Mouse (Mus musculus): ENCODE results near the gene Rab13.
A peak's percentile ranks its signal among the peaks of the same experiment; 100 is the strongest.
"Not testable (repeated sequence)": the region's sequence is repeated elsewhere in the genome, so short reads cannot be mapped to it uniquely, and the experiment has no call there.

The Rab13 gene

DNA sequence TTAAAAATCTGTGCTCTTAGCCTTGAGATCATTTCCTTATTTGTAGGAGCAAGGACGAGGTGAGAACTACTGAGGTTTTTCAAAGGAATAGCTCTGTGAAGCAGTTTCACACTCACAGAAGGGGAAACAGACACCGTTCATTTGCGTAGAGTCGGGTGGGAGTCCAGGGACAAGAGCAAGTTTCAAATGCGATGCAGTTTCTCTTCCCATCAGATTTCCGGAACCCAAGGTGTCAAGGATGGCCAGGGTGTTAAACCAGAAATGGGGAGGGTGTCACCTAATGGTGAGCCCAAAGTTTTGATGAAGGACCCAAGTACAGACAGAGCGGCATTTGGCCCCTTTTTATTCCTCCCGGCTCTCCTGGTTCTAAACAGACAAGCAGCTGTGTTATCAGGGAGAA is 17.6 kb downstream of the Rab13 start:
- no peak for DNase-seq (ENCODE audit: low spot score)

DNA sequence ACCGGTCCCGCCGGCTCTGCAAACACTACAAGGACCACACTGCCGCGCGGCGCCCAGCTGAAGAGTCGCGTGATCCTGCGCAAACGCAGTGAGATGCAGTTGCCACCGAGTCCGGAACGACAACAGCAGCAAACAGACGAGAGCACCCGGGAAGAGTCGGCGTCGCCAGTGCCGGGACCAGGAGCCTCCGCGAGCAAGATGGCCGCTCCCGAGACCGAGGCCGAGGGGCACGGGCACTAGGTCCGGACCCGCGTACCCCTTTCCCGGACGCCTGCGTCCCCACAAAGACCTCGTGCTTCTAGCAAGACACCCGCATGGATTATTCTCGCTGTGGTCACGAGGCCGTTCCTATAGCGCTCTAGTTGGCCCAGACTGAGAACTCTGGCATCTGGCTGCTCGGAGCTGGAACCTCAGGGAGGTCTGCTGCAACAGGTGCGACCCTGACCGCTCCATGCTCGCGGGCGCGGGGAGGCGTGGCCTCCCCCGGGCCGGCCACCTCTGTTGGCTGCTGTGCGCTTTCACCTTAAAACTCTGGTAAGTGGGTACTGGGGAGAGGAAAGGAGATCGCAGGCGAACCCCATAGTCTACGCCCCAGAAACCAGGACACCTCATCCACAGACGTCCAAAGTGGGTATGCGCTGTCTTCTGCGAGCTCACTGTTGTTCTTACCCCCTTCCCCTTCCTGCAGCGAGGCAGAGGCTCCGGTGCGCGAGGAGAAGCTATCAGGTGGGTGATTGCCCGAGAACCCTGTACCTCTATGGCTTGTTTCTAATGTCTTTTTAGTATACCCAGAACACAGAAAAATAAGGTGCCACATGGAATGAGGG is 18.2 kb downstream of the Rab13 start, which contains the start of gene Jtb:
Gene Jtb, plus strand, starts transcription at position 91 of the 827 bp plus-strand sequence.
- DNase-seq (ENCODE audit: low spot score): peak; percentile 93

DNA sequence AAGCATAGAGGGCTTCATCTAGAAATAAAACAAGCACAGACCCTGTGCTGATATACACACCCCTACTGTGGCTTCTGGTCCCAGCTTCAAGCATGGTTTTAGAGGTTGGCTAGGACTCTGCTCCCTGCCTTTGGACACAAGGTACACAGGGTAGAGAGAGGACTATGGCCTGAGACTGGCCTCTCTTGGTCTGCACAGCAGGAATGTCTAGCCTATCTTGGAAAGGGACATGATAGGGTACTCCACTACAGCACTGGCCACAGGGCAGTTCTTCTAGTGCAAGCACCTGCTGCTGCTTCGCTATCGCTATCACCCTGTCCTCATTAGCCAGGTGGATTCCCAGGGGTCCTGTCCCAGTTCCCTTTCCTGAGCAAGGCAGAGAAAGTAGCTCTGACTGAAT is 27.8 kb downstream of the Rab13 start:
- DNase-seq (ENCODE audit: low spot score): no peak

DNA sequence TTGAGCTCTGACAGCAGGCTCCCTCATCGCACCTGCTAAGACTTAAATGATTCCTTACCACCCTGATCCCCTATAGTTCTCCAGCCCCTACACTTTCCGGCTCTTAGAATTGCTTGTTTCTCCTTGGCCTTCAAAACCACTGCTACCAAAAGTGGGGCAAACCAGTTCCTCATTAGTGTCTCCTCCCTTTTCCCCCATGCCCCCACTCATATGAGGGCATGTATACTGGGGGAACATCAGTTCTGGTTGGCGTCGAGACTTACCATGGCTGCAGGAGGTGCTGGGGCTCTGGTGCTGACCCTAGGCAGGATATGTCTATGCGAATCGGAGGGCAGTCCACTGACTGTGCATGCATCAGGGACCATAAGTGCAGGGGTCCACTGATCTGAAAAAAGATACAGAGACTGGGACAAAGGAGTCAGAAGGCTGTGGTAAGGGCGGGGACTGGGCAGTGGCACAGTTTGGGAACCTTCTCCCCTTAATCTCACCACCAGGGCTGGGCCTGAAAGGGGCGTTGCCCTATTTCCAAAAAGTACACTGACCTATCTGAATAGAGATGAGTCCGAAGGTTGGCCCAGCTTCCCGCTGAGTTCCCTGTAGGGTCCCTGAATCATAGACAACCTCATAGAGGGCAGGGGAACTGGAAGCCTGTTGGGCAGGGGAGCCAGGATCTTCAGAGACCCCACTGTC is 28.3 kb downstream of the Rab13 start:
- no peak for DNase-seq (ENCODE audit: low spot score)

DNA sequence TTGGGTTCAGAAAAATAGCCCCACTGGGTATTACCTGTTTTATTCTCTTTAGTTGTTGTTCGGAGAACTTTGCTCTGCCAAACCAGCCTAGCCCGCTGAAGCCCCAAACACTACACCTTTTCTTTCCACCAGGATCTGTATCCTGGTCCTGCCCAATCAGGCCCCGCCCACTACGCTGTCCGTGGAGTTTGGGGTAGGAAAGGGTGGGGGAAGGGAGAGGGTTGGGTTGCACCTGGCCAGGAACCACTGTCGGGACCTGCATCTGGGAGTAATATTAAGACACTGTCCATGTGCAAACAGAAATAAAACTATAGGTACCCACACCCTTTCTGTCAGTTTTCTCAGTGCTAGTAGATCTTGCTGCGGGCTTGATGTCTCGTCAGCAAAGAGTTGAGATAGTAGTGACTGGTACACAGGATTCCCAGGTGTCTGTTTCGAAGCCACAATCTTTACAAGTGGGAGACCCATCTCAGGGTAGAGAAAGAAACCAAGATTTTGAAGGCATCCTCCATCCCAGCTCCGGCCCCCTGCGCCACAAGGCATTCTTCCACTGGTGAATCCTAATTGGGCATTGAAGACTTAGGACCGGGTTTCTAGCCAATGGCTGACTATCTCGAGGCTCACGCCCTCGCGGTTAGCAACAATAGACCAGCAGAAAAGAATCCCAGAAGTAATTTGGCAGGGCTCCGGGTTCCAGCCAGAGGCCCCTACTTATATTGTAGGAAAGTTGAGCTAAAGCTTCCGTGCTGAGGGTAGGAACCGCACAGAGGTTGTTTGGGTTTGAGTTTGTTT is 29.7 kb downstream of the Rab13 start, which contains the start of gene Creb3l4:
Gene Creb3l4, minus strand, starts transcription at position 529 of the 792 bp plus-strand sequence.
- DNase-seq (ENCODE audit: low spot score): peak; percentile 80

DNA sequence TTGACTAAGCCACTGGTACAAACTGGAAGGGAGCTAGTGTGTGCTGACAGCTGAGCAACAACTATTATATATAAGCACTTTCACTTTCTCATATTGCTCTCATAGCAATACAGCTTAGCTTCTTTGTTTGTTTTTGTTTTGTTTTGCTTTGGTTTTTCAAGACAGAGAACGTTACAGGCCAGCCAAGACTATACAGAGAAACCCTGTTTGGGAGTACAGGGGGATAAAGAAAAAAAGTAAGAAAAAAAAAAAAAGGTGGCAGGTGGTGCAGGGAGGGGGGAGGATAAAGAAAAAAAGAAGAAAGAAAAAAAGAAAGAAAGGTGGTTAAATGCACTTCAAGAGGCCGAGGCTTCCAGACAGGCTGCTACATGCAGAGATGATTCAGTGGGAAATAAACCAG is 31.9 kb downstream of the Rab13 start:
- DNase-seq (ENCODE audit: low spot score): no peak

DNA sequence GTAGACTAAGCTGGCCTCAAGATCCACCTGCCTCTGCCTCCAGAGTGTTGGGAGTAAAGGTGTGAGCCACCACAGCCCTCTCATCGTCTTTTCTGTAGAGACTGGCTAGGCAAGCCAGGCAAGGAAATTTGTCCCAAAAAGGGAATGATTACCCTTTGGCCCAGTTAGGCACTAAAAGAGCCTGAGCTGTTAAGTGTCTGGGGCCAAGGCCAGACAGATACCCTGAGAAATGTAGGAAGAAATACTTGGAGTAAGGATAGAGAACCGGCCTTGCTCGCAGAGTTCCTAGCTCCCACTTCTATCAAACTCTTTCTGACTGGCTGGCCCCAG is 34.1 kb downstream of the Rab13 start:
- DNase-seq (ENCODE audit: low spot score): no peak

DNA sequence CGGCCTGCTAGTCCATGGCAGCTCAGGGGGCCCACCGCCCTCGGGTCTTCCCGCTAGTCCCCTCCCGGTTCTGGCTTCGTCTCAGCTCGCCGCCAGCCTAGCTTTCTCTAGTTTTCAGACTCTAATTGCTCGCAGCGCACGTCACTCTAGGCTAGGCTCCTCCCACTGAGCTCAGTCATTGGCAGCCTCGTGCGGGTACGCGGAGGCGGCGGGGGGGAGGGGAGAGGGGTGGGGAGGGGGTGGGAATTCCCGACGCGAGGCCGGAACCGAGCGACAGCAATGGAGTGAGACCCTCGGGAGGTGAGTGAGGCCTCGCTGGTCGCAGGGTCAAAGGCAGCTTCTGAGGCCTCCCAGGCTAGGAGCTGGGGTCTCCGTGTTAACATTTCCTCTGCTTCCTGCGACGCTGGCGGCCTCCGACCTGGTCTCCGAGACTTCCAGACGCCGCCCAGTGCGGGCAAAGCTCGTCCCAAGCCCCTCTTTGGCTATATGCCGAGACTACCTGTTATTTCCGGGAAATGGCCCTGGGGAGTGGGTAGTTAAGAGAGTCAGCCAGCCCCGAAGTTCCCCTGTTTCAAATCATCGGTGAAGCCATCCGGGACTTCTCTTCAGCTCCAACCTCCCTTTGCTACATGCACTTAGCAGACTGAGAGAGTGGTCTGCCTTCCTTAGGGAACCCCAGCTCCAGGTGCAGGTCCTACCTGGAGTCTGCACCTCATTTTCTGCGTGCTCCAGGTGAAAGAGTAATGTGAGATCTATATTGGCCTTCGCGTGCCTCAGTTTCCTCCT is 34.7 kb downstream of the Rab13 start, which contains the start of gene Slc39a1:
Gene Slc39a1, plus strand, starts transcription at position 213 of the 786 bp plus-strand sequence.
- peak; percentile 98 for DNase-seq (ENCODE audit: low spot score)

DNA sequence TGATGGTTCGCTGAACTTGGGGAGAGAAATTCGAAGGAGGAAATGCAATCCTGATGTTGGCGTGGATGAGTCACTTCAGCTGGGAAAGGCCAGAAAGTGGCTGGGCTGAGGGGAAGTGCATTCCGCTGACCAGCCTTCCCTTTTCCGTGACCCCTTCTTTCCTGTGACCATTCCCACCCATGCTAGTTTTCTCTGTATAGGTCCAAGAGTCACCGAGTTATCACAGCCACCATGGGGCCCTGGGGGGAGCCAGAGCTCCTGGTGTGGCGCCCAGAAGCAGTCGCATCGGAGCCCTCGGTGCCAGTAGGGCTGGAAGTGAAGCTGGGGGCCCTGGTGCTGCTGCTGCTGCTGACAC is 35.2 kb downstream of the Rab13 start:
- peak; percentile 21 for DNase-seq (ENCODE audit: low spot score)

DNA sequence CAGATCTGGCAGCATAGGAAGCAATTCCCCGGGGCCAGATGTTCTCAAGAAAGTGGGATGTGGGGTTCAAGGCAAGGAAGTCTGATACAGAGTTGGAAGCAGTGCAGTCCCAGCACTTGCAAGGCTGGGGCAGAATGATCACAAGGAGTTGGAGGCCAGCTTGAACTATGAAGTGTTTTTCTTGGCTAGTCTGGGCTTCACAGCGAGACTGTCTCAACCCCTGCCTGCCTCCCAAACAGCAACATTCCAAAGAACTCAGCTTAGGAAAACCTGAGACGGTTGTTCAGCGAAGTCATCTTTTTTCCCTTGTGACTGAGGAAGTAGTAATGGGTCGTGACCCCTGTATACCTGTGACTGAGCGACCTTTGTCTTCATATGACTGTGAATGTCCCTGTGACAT is 37.3 kb downstream of the Rab13 start:
- no peak for DNase-seq (ENCODE audit: low spot score)

DNA sequence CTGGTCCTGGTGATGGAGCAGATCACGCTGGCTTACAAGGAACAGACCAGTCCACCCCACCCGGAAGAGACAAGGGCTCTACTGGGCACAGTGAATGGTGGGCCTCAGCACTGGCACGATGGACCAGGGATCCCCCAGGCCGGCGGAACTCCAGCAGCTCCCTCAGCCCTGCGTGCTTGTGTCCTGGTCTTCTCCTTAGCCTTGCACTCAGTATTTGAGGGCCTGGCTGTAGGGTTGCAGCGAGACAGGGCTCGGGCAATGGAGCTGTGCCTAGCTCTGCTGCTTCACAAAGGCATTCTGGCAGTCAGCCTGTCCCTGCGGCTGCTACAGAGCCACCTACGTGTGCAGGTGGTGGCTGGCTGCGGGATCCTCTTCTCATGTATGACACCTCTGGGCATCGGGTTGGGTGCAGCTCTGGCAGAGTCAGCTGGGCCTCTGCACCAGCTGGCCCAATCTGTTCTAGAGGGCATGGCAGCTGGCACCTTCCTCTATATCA is 38.3 kb downstream of the Rab13 start:
- DNase-seq (ENCODE audit: low spot score): not testable (repeated sequence)

DNA sequence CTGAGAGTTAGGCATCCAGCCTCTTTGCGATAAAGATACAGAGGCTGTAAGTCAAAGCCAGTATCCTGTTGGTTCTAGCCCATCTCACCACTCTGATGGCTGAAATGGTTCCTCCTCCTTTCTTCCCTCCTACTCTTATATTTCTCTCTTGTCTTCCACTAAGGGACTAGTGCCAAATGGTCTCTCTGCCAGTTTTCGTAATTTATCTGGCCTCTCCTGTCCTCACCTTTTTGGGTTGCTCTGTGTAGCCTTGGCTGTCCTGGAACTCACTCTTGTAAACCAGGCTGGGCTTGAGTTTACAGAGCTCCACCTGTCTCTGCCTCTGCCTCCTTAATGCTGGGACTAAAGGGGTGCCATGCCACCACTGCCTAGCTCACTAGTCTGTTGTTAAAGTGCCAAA is 39.2 kb downstream of the Rab13 start:
- not testable (repeated sequence) for DNase-seq (ENCODE audit: low spot score)

DNA sequence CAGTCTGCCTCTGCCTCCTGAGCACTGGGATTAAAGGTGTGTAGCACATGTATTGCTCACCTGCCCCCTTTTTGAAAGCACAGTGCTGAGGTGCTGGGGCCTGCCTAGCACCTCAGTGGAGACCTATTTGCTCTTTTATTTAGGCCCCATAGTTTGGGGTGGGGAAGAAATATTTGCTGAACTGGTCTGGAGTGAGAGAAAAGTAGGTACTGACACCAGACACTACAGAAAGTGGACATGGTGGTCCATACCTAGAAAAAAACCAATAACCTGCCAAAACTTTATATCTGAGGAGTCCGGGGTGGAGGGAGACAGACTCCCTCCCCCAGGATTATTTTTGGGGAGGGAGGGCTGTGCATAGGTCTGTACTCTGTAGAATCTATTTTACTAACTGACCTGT is 39.7 kb downstream of the Rab13 start:
- not testable (repeated sequence) for DNase-seq (ENCODE audit: low spot score)

DNA sequence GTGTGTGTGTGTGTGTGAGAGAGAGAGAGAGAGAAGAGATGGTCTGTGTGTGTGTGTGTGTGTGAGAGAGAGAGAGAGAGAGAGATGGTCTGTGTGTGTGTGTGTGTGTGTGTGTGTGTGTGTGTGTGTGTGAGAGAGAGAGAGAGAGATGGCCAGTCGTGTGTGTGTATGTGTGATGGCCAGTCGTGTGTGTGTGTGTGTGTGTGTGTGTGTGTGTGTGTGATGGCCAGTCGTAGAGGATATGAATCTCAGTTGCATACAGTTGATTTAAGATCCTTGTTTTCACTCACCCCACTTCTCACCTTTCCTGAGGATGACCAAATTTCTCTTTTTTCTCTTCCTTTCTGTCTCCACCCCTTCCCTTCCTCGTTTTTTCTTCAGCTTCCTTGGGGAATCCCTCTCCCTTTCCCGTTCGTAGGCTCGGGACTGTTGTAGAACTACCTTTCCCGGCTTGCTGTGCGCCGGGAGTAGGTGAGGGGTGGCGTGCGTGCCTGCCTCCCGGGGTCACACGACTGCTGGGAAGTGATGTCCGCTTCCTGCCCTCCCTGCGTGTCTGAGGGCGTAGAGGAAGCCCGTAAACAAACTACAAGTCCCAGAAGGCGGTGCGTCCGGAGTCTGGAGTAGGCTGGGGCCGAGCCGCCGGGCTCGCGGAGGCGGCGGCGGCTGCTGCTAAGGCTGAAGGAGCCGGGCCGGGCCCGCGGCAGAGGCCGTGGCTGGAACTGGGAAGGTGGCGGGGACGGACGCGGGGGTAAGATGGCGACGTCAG is 40.3 kb downstream of the Rab13 start, which contains the start of gene Crtc2:
Gene Crtc2, plus strand, starts transcription at position 511 of the 766 bp plus-strand sequence.
- peak; percentile 94 for DNase-seq (ENCODE audit: low spot score)

DNA sequence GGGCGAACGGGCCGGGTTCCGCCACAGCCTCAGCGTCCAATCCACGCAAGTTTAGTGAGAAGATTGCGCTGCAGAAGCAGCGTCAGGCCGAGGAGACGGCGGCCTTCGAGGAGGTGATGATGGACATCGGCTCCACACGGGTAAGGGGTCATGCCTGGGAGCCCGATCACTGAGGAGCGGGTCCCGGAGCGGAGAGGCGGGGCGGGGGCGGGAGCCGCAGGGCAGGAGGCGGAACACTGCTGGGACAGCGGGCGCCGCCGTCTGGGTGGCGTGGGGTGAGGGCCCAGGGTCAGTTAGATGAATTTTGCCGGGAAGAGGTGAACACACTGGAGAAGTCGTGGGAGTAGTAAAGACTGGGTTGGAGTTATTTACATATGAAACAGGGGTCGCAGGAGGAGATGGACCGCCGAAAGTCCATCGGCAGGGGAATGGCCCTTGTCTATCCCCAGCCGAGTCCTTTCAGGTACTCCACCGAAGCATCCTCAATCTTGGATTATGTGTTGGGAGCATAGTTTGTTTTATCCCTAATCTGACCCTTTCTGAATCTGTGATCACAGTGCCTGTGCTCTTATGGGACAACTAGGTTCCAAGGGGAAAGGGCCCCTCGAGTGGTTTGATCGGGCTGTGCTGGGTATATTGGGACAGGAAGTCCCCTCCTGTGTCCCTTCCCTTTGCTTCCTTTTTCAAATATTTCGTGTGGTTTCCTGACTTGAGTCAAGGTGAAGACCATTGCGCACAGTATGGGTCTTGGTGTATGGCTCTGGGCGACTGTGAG is 41.1 kb downstream of the Rab13 start:
- peak; percentile 17 for DNase-seq (ENCODE audit: low spot score)

DNA sequence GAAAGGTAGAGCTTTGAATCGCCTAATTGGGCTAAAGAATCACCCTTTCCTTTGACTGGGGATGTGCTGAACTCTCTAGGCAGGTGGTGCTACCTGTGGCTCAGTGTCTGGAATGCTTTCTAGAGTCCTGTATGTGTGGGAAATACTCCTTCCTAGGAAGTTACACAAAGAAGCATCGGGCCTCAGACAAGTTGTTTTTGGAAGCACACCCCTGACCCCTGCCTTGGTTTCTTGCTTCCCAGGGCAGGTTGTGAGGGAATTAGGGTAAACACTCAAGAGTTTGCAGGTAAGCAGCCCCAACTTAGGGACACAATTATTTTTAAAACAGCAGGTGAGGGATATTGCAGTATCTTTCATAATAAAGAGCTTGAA is 41.7 kb downstream of the Rab13 start:
- DNase-seq (ENCODE audit: low spot score): no peak

DNA sequence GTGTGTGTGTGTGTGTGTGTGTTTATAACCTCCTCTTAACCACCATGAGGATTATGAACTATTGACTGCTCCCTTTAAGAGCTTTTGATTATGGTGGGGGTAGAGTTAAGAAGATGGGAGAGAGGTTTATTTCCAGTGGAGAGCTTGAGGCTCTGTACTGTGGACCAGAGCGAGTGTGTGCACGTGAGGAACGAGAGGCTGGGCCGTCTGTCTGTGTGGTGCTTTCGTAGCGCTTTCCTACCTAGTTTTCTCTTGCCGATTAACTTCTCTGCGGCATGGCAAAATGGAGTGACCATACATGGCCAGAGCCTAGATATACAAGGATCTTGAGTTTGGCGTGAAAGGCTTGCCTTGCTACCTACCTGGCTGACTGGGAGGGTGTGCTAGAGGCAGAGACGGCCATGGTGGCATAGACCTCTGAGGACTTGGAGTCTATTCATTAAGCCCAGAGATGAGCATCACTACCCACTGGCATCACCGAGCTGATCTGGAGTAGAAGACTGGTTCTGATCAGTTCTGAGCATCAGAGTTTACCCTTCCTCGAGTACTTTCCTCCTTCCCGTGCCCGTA is 42.4 kb downstream of the Rab13 start:
- DNase-seq (ENCODE audit: low spot score): no peak

DNA sequence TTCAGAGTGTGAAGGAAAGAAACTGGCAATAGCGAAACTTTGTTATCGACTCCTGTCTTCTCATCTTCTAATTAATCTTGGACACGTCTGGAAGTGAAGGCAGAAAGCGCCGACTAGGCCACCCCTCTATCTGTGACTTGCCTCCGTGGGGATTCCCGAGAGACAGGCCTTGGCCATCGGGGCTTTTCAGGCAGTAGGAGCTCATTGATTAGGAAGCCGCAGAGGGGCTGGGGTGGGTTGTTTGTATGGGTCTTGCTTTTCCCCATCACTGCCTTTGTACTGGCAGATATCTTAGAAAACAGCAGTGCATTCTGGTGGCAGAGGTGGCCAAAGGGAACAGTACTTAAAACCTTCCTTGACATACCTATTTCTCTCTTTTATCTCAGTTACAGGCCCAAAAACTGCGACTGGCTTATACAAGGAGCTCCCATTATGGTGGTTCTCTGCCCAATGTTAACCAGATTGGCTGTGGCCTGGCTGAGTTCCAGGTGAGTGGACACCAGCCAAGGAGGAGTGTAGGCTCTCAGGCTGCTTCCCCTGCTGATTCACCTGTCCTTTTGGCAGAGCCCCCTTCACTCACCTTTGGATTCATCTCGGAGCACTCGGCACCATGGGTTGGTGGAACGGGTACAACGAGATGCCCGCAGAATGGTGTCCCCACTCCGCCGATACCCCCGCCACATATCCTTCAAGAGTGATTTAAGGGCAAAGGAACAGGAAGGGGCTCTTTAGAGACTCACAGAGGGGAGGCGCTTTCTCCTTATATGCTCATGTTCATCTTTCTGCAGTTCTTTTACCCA is 43.4 kb downstream of the Rab13 start:
- DNase-seq (ENCODE audit: low spot score): no peak

DNA sequence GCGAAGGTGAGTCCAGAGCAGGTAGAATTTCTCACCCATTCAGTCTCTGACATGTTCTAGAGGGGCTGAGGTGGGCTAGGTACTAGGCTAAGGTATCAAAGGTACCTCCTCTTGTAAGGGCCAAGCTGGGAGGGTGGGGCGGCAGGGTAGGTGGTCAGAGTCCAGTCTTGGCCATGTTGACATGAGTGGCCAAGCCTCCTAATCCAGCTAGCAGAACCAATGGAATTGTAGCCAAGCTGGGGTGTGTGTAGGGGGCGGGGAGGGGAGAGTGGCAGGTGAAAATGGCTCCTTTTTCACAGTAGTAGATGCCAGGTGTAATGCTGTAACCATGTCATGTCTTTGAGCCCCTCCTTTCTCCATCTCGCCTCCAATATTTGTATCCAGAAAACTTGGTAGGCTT is 45.0 kb downstream of the Rab13 start:
- DNase-seq (ENCODE audit: low spot score): no peak

Measured in retina, embryonic 14.5 days (tissue).